Mouse (Mus musculus): ENCODE measurements at regions not wholly inside any gene's neighbourhood (a gene's known extent, or its start where the extent isn't known, plus 50 kb on each side); places are given as distances from the start of the nearest gene placed in this dataset.

- ATAC-seq (replicated peaks; ENCODE audit: insufficient number of reproducible peaks, low FRiP score, low TSS enrichment, poor library complexity, severe bottlenecking) = no peak
These were observed 836.4 kb upstream of the Adgrl2 start for GRCm38 (mm10) chr3:149826757-149827156.

- ATAC-seq (replicated peaks; ENCODE audit: insufficient number of reproducible peaks, low FRiP score, low TSS enrichment, poor library complexity, severe bottlenecking) = no peak
These were observed 830.3 kb upstream of the Adgrl2 start for GRCm38 (mm10) chr3:149820670-149821069.

GRCm38 (mm10) chr3:149819863-149820262 lies 829.5 kb upstream of the Adgrl2 start:
- ATAC-seq (replicated peaks; ENCODE audit: insufficient number of reproducible peaks, low FRiP score, low TSS enrichment, poor library complexity, severe bottlenecking) = no peak

GRCm38 (mm10) chr3:149819081-149819480 lies 828.7 kb upstream of the Adgrl2 start:
- ATAC-seq (replicated peaks; ENCODE audit: insufficient number of reproducible peaks, low FRiP score, low TSS enrichment, poor library complexity, severe bottlenecking) = no peak

GRCm38 (mm10) chr3:149811036-149811435 lies 820.7 kb upstream of the Adgrl2 start:
- ATAC-seq (replicated peaks; ENCODE audit: insufficient number of reproducible peaks, low FRiP score, low TSS enrichment, poor library complexity, severe bottlenecking) = no peak

- no peak for ATAC-seq (replicated peaks; ENCODE audit: insufficient number of reproducible peaks, low FRiP score, low TSS enrichment, poor library complexity, severe bottlenecking)
These were observed 815.0 kb upstream of the Adgrl2 start for GRCm38 (mm10) chr3:149805345-149805744.

GRCm38 (mm10) chr3:149796123-149796522 lies 805.8 kb upstream of the Adgrl2 start:
- ATAC-seq (replicated peaks; ENCODE audit: insufficient number of reproducible peaks, low FRiP score, low TSS enrichment, poor library complexity, severe bottlenecking) = no peak

GRCm38 (mm10) chr3:149791593-149791992 lies 801.2 kb upstream of the Adgrl2 start:
- no peak for ATAC-seq (replicated peaks; ENCODE audit: insufficient number of reproducible peaks, low FRiP score, low TSS enrichment, poor library complexity, severe bottlenecking)

GRCm38 (mm10) chr3:149786096-149786495 lies 795.7 kb upstream of the Adgrl2 start:
- ATAC-seq (replicated peaks; ENCODE audit: insufficient number of reproducible peaks, low FRiP score, low TSS enrichment, poor library complexity, severe bottlenecking) = no peak

GRCm38 (mm10) chr3:149783903-149784608 lies 793.7 kb upstream of the Adgrl2 start:
- no peak for ATAC-seq (replicated peaks; ENCODE audit: insufficient number of reproducible peaks, low FRiP score, low TSS enrichment, poor library complexity, severe bottlenecking)

GRCm38 (mm10) chr3:149767847-149768421 lies 777.6 kb upstream of the Adgrl2 start:
- ATAC-seq (replicated peaks; ENCODE audit: insufficient number of reproducible peaks, low FRiP score, low TSS enrichment, poor library complexity, severe bottlenecking) = no peak

GRCm38 (mm10) chr3:149761245-149761644 lies 770.9 kb upstream of the Adgrl2 start:
- no peak for ATAC-seq (replicated peaks; ENCODE audit: insufficient number of reproducible peaks, low FRiP score, low TSS enrichment, poor library complexity, severe bottlenecking)

GRCm38 (mm10) chr3:149757910-149758592 lies 767.7 kb upstream of the Adgrl2 start:
- no peak for ATAC-seq (replicated peaks; ENCODE audit: insufficient number of reproducible peaks, low FRiP score, low TSS enrichment, poor library complexity, severe bottlenecking)

GRCm38 (mm10) chr3:149736069-149736468 lies 745.7 kb upstream of the Adgrl2 start:
- no peak for ATAC-seq (replicated peaks; ENCODE audit: insufficient number of reproducible peaks, low FRiP score, low TSS enrichment, poor library complexity, severe bottlenecking)

- ATAC-seq (replicated peaks; ENCODE audit: insufficient number of reproducible peaks, low FRiP score, low TSS enrichment, poor library complexity, severe bottlenecking) = no peak
These were observed 735.9 kb upstream of the Adgrl2 start for GRCm38 (mm10) chr3:149726212-149726611.

- no peak for ATAC-seq (replicated peaks; ENCODE audit: insufficient number of reproducible peaks, low FRiP score, low TSS enrichment, poor library complexity, severe bottlenecking)
These were observed 734.5 kb upstream of the Adgrl2 start for GRCm38 (mm10) chr3:149724879-149725278.

- no peak for ATAC-seq (replicated peaks; ENCODE audit: insufficient number of reproducible peaks, low FRiP score, low TSS enrichment, poor library complexity, severe bottlenecking)
These were observed 731.5 kb upstream of the Adgrl2 start for GRCm38 (mm10) chr3:149721832-149722231.

GRCm38 (mm10) chr3:149720306-149720705 lies 730.0 kb upstream of the Adgrl2 start:
- ATAC-seq (replicated peaks; ENCODE audit: insufficient number of reproducible peaks, low FRiP score, low TSS enrichment, poor library complexity, severe bottlenecking) = no peak

GRCm38 (mm10) chr3:149705724-149706123 lies 715.4 kb upstream of the Adgrl2 start:
- no peak for ATAC-seq (replicated peaks; ENCODE audit: insufficient number of reproducible peaks, low FRiP score, low TSS enrichment, poor library complexity, severe bottlenecking)

- ATAC-seq (replicated peaks; ENCODE audit: insufficient number of reproducible peaks, low FRiP score, low TSS enrichment, poor library complexity, severe bottlenecking) = no peak
These were observed 715.0 kb upstream of the Adgrl2 start for GRCm38 (mm10) chr3:149705322-149705721.
